Mouse (Mus musculus): ENCODE results near the gene Pdcd2l.

Gene Pdcd2l

GRCm38 (mm10) chr7:34196132-34197128 is at the start of gene Pdcd2l:
Pdcd2l (minus strand) TSS chr7:34196661.
- DNase-seq (ENCODE audit: low spot score) = peak; percentile 69

GRCm38 (mm10) chr7:34242176-34242575 is 45.7 kb upstream of the Pdcd2l start:
- DNase-seq (ENCODE audit: low spot score) = no peak

- DNase-seq (ENCODE audit: low spot score) = no peak
Measured at GRCm38 (mm10) chr7:34238086-34238485, 41.6 kb upstream of the Pdcd2l start.

DNA sequence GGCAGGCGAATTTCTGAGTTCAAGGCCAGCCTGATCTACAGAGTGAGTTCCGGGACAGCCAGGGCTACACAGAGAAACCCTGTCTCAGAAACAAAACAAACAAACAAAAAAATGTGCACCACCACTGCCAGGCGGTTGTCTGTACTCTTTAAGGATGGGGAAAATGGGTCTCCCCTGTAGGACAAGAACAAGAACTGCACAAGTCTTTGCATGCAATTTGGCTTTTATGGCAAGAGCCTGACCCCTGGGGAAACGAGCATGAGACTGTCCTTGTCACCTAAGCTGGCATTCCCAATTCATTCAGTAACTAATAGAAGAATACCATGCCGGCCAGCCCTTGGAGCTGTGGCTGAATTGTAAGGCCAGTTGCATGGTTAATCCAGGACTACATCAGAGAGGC is 39.1 kb upstream of the Pdcd2l start:
- DNase-seq (ENCODE audit: low spot score) = no peak

GRCm38 (mm10) chr7:34234610-34235561 is 38.4 kb upstream of the Pdcd2l start:
- DNase-seq (ENCODE audit: low spot score) = no peak

- peak; percentile 99 for DNase-seq (ENCODE audit: low spot score)
Measured at GRCm38 (mm10) chr7:34233909-34234609, 37.6 kb upstream of the Pdcd2l start.

GRCm38 (mm10) chr7:34232785-34233725 is 36.6 kb upstream of the Pdcd2l start:
- DNase-seq (ENCODE audit: low spot score) = no peak

GRCm38 (mm10) chr7:34230116-34230515 is 33.7 kb upstream of the Pdcd2l start, which contains the start of gene Gpi1:
Gpi1 (minus strand) TSS chr7:34230336.
- DNase-seq (ENCODE audit: low spot score) = no peak

- DNase-seq (ENCODE audit: low spot score) = no peak
Measured at GRCm38 (mm10) chr7:34229691-34230111, 33.2 kb upstream of the Pdcd2l start.

DNA sequence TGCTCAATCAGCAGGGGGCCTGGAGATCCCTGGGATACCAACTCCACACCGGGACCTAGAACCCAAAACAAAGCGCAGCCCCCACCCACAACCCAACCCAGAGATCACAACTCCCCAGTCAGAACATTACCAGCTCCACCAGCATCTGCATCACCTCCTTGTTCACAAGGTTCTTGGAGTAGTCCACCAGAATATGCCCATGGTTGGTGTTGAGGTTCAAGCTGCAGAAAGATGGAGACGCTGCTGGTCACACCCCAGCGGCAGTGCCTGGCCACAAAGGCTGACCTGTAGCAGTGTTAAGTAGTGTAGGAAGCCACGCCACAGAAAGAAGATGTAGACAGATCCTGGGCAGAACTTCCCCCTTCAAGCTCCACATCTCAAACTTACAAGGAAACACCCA is 32.7 kb upstream of the Pdcd2l start:
- DNase-seq (ENCODE audit: low spot score) = no peak

DNA sequence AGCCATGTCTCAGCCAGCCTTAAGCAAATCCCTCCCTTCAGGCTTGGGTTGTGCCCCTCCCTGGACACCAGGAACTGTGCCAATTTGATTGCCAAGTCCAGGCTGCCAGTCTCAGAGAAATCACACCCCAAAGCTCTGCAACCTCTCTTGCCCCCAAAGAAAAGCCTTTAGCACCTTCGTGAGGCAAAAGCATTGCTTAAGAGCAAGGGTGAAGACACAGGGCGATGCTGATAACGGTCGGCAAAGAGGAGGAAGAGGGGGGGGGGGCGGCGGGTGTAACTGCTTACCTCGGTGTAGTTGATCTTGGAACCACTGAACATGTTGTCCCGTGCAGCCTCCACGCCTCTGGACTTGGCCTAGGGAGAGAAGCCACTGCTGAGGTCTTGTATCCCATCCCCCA is 32.2 kb upstream of the Pdcd2l start:
- no peak for DNase-seq (ENCODE audit: low spot score)

GRCm38 (mm10) chr7:34226846-34227245 is 30.4 kb upstream of the Pdcd2l start:
- DNase-seq (ENCODE audit: low spot score) = no peak

GRCm38 (mm10) chr7:34226086-34226485 is 29.6 kb upstream of the Pdcd2l start:
- no peak for DNase-seq (ENCODE audit: low spot score)

GRCm38 (mm10) chr7:34224308-34224707 is 27.8 kb upstream of the Pdcd2l start:
- no peak for DNase-seq (ENCODE audit: low spot score)

DNA sequence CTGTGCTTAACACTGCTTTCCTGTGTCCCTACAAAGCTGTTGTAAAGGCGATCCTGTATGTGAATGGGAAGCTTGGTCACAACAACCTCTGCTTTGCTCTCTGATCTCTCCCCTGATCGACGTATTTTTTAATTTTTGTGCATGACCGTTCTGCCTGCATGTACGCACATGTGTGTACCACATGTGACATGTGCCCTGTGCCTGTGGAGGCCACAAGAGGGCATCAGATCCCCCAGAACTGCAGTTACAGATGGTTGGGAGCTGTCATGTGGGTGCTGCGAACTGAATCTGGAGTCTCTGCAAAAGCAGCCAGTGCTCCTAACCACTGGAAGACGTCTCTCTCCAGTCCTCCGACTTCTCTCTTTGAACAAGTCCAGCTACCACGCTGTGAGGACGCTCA is 25.9 kb upstream of the Pdcd2l start:
- DNase-seq (ENCODE audit: low spot score) = no peak

DNA sequence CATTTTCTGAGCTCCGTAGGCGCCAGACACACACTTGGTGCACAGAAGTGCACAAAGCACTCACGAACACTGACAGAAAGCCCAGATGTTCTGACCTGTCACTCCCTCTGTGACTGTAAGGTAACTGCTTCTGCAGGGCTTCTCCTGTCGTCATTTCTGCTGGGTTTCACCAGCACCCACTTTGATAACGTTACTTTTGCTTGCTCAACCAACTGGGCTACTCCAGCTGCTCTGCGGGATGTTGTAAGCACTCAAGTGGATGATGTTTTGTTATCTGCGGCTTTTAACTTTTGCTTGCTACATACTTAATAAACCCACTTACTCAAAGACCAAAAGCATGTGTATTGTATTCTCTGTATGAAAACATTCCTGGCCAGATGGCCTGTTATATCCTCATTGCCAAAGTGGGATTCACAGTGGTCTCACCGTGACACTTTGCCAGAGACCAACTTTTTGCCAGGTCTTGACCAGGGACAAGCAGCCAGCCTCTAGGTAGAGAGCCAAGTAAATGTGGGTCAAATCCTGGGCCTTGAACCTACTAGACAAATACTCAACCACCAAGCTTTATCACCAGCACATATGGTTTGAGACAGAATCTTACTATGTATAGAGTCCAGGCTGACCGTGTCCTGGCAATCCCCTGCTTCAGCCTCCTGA is 25.3 kb upstream of the Pdcd2l start:
- no peak for DNase-seq (ENCODE audit: low spot score)

GRCm38 (mm10) chr7:34218496-34218895 is 22.0 kb upstream of the Pdcd2l start:
- DNase-seq (ENCODE audit: low spot score) = no peak

DNA sequence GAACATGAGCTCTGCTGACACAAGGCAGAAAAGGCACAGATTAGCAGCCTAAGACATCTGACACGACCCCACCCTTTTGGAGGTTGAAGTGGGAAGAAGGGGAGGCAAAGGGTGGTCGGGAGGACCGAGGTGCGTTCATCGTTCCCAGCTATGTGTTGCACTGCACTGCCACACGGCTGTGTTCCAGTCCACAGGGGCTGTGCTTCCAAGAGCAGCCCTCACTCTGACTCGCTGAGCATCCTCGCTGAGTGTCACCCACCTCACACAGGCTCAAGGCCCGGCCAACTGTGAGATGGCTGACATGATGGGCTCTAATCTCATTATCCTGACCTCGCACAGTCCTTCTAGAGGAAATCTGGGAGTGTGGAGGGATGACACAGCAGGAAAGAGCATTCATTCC is 20.0 kb upstream of the Pdcd2l start:
- DNase-seq (ENCODE audit: low spot score) = no peak

DNA sequence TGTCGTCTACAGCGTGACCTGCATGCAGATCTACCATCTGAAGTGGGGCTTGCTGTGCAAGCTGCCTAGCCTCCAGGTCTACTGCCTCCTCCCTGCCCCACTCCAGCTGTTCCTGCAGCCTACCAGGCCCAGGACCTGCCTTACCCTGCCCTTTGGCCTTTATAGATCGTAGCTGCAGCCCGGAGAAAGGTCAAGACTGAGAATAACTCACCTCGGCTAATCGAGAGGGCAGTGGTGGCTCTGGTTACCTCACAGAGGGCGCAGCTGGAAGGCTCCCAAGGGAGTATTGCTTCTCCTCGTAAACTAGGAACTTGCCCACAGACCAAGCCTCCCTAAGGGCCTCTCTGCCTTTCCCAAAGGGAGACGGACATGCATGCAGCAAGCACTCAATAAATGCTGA is 19.0 kb upstream of the Pdcd2l start:
- DNase-seq (ENCODE audit: low spot score) = no peak

GRCm38 (mm10) chr7:34214644-34215043 is 18.2 kb upstream of the Pdcd2l start:
- DNase-seq (ENCODE audit: low spot score) = no peak

Data from layer of hippocampus, adult 9-10 months (tissue).